Mouse (Mus musculus) thymus, adult 2 months (tissue): ENCODE measurements at regions not wholly inside any gene's neighbourhood (a gene's known extent, or its start where the extent isn't known, plus 50 kb on each side); places are given as distances from the start of the nearest gene placed in this dataset.

Experiments used
- CTCF ChIP-seq: fragments of 200-500 bp; IDR thresholded peaks from 2 replicates; pipeline ENCODE4 v1.5.1; 2012; ENCODE audit warnings: mild to moderate bottlenecking, control low read depth, low read length, moderate library complexity, borderline replicate concordance; ENCODE audit not compliant: control insufficient read depth, poor library complexity, insufficient read depth; ENCODE audit errors: extremely low read depth
- POLR2A ChIP-seq: fragments of 200-500 bp; IDR thresholded peaks from 2 replicates; pipeline ENCODE4 v1.6.1; 2012; ENCODE audit warnings: mild to moderate bottlenecking, low read length, control low read depth, moderate library complexity; ENCODE audit not compliant: control insufficient read depth, poor library complexity, insufficient read depth; ENCODE audit errors: extremely low read depth

GRCm38 (mm10) chr13:52389271-52389670, 141.8 kb downstream of the Diras2 start:
- TF ChIP-seq CTCF (no peak), POLR2A (no peak)
